ENCODE assay signal across 8 mouse cellular contexts in the genomic region with DNA sequence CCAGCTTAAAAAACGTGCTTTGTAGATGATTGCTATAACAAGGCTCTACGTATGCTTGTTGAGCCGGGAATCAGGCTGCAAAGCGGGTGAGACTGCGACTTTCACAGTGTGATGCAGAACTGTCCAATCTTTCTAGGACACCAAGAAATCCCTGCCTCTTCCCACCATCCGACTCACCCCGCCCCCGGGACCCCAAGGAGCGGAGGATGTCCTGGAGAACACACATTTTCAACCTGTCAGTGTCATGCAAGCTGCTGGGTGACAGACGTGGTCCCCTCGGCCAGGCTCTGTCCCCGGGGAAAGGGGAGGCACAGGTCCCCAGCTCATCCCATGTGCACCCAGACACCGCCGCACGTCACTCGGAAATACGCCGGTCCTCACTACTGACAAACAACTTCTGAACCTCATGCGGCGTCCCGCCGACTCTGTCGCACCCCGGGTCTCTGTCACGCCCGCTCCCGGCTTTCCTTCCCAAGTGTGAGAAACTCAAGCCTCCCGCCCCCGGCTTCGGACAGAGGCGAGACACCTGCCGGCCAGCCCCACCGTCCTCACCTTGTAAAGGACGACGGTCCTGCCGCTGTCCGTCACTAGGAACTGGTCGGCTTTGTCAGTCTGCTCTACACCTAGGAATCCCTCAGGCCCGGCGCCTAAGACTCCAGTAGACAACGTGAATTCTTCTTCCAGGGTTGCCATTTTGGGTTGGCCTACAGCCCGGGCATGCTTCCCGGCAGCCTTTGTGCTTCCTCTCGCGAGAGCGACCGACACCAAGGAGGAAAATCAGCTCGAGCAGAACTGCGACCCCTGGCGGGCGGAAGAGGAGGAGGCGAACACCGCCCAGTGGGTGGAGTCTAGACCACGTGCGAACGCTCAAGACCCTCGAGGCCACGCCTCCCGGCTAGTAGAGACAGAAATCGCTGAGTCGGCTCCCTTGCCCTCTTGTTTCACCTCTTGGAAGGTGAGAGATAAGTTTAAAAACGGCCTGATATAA. TPM values are rescaled to one million over a fixed set of nuclear protein-coding genes. Genes with fewer than 3 reads are reported as not detected.
DNase-seq lines count a peak whose midpoint lies in the region; ATAC-seq lines count a peak whose summit lies in the region.

A gene (minus strand): TSS at position 817 of the 988 bp plus-strand sequence.

- H3K9ac ChIP-seq in forebrain, embryonic 14.5 days (ENCODE audit: low read length): peak within 1 kb of the TSS; percentile 89
- peak within 1 kb of the TSS; percentile 91 for H3K9ac ChIP-seq in neural tube, embryonic 15.5 days (replicated peaks)

- peak within 1 kb of the TSS; percentile 74; the same call in 1 of the 2 replicates for H3K27ac ChIP-seq in forebrain, embryonic 14.5 days (ENCODE audit: low read depth, low read length)
- peak within 1 kb of the TSS; percentile 83 for H3K27ac ChIP-seq in neural tube, embryonic 15.5 days (replicated peaks)

- ATAC-seq in forebrain, embryonic 14.5 days: peak; percentile 97
- peak; percentile 97 for ATAC-seq in neural tube, embryonic 15.5 days (ENCODE audit: low FRiP score)

- H3K27me3 ChIP-seq in forebrain, embryonic 14.5 days (replicated peaks; ENCODE audit: control insufficient read depth, insufficient read depth, low read length): no peaks in the 10 kb centered on the region
- H3K27me3 ChIP-seq in neural tube, embryonic 15.5 days (replicated peaks): no peaks in the 10 kb centered on the region

- under 1% methylated on average over 62 of the region's 62 CpGs for WGBS in forebrain, embryonic 14.5 days
- under 1% methylated on average over 62 of the region's 62 CpGs for WGBS in neural tube, embryonic 15.5 days

- peaks cover 5% of the 10 kb centered on the region for H3K4me1 ChIP-seq in forebrain, embryonic 14.5 days (ENCODE audit: control insufficient read depth, insufficient read depth, low read length)
- H3K4me1 ChIP-seq in neural tube, embryonic 15.5 days: peaks cover 15% of the 10 kb centered on the region

- no peaks in the 10 kb centered on the region for H3K9me3 ChIP-seq in forebrain, embryonic 14.5 days (replicated peaks; ENCODE audit: control insufficient read depth, low read length)
- no peaks in the 10 kb centered on the region for H3K9me3 ChIP-seq in neural tube, embryonic 15.5 days (replicated peaks)

- H3K36me3 ChIP-seq in forebrain, embryonic 14.5 days (ENCODE audit: control insufficient read depth, insufficient read depth, low read length): peaks cover 27% of the 10 kb centered on the region
- H3K36me3 ChIP-seq in neural tube, embryonic 15.5 days: peaks cover 22% of the 10 kb centered on the region

- H3K4me2 ChIP-seq in forebrain, embryonic 14.5 days (ENCODE audit: low read length): peak within 1 kb of the TSS; percentile 63
- H3K4me2 ChIP-seq in neural tube, embryonic 15.5 days: peak within 1 kb of the TSS; percentile 85

- DNase-seq in ES-CJ7 (ENCODE audit: low read depth, low spot score): peak; percentile 99
- peak; percentile 99 for DNase-seq in cerebellum, adult 11 months
- peak; percentile 98 for DNase-seq in forebrain, embryonic 14.5 days (ENCODE audit: low spot score)
- DNase-seq in heart, postnatal 14 days: peak; percentile 97 to 99
- peak; percentile 99 for DNase-seq in layer of hippocampus, adult 11-12 months (ENCODE audit: low spot score)
- peak; percentile 98 for DNase-seq in lung, adult 18-20 months
- DNase-seq in testis, postnatal 14 days (ENCODE audit: low spot score): peak; percentile 98

- H3K4me3 ChIP-seq in forebrain, embryonic 14.5 days (ENCODE audit: low read depth, low read length): peak within 1 kb of the TSS; percentile 71
- H3K4me3 ChIP-seq in neural tube, embryonic 15.5 days (replicated peaks): peak within 1 kb of the TSS; percentile 96

- intact Hi-C loops in heart, postnatal 14 days (cut with DNase I): no loop called here

RNA-seq across cellular contexts. Expression of the gene that starts here (rescaled TPM):
- polyA plus RNA-seq in forebrain, embryonic 14.5 days (2014; fragmentation: Nextera tagmentation; extraction: Ambion mirVana): 50.5 and 54.0 TPM in 2 replicates
- 10 to 100 TPM; 17.2 to 19.4 TPM for total RNA-seq in heart, postnatal 14 days (2021)
- polyA plus RNA-seq in neural tube, embryonic 15.5 days (2015; fragmentation: Nextera tagmentation; extraction: Ambion mirVana): 46.0 and 46.1 TPM in 2 replicates

Comparison
In these comparisons a context has a peak if more than half of its experiments do, and no peak if none do; other contexts are left out.
1. Peak in every context shown above with its lines: DNase-seq, ATAC-seq, H3K4me3 ChIP-seq and H3K27ac ChIP-seq.